Mouse (Mus musculus) stomach, embryonic 14.5 days (tissue): ENCODE data around the gene 4930595D18Rik. TPM values are rescaled to one million over a fixed set of nuclear protein-coding genes. Genes with fewer than 3 reads are reported as not detected.

ENCODE experiments used
- ATAC-seq: fragments of 200-750 bp; cut with Nextera tagmentation; 2 replicates; pipeline ENCODE4 v1.8.0; 2017; ENCODE audit warnings: low read depth, moderate TSS enrichment; ENCODE audit not compliant: insufficient number of reproducible peaks, insufficient read depth, low FRiP score
- H3K27ac ChIP-seq: fragments of 300-500 bp; sonication (generic); 2 replicates; pipeline ENCODE4 v1.5.1; 2014; ENCODE audit warnings: mild to moderate bottlenecking, low read length, moderate library complexity, mixed read lengths
- H3K27me3 ChIP-seq: fragments of 300-500 bp; sonication (generic); 2 replicates; pipeline ENCODE4 v1.6.1; 2014; ENCODE audit warnings: low read length, control low read depth, mixed read lengths; ENCODE audit not compliant: control insufficient read depth, insufficient read depth
- H3K36me3 ChIP-seq: fragments of 300-500 bp; sonication (generic); 2 replicates; pipeline ENCODE4 v1.6.1; 2014; ENCODE audit warnings: mild to moderate bottlenecking, control low read depth, low read length, moderate library complexity, mixed read lengths; ENCODE audit not compliant: control insufficient read depth, insufficient read depth
- H3K4me1 ChIP-seq: fragments of 300-500 bp; sonication (generic); 2 replicates; pipeline ENCODE4 v1.6.1; 2014; ENCODE audit warnings: low read length, control low read depth, mixed read lengths; ENCODE audit not compliant: control insufficient read depth, insufficient read depth
- H3K4me2 ChIP-seq: fragments of 300-500 bp; sonication (generic); replicated peaks from 2 replicates; pipeline ENCODE4 v1.6.1; 2014; ENCODE audit warnings: low read depth, low read length, control low read depth
- H3K4me3 ChIP-seq: fragments of 300-500 bp; sonication (generic); 2 replicates; pipeline ENCODE4 v1.5.1; 2014; ENCODE audit warnings: low read depth, low read length, control low read depth
- H3K9ac ChIP-seq: fragments of 300-500 bp; sonication (generic); replicated peaks from 2 replicates; pipeline ENCODE4 v1.6.1; 2014; ENCODE audit warnings: low read depth, mild to moderate bottlenecking, control low read depth, low read length, moderate library complexity, mixed read lengths
- H3K9me3 ChIP-seq: fragments of 300-500 bp; sonication (generic); 2 replicates; pipeline ENCODE4 v1.6.1; 2016; ENCODE audit warnings: low read depth, low read length, control low read depth; ENCODE audit not compliant: control insufficient read depth
- WGBS: fragments of 180-500 bp; shearing (Covaris S2); extraction: QIAGEN DNeasy Blood & Tissue Kit; methylation state at CpG from one replicate; pipeline ENCODE4 v1.1.7; 2014; 5-methylcytosine and 5-hydroxymethylcytosine counted together
- polyA plus RNA-seq: library from polyadenylated mRNA; unstranded; fragments of >200 nt; fragmentation: Nextera tagmentation; extraction: Ambion mirVana; gene quantifications from 2 replicates; pipeline ENCODE4 v1.2.1, GENCODE M21; 2014

4930595D18Rik gene
- polyA plus RNA-seq, 1 experiment from 2014 or later: not detected

GRCm38 (mm10) chr12:111137079-111137478 lies 47.2 kb downstream of the 4930595D18Rik start:
- Histone ChIP-seq H3K4me3 (no peak overlapping the region), H3K9me3 (no peaks in the 10 kb centered on the region), H3K9ac (no peak overlapping the region), H3K36me3 (no peaks in the 10 kb centered on the region), H3K27ac (no peak overlapping the region), H3K27me3 (no peaks in the 10 kb centered on the region), H3K4me2 (no peak overlapping the region), H3K4me1 (no peaks in the 10 kb centered on the region)
- 58% methylated on average over 2 of the region's 2 CpGs for WGBS
- no peak for ATAC-seq

GRCm38 (mm10) chr12:111135953-111136352 lies 48.3 kb downstream of the 4930595D18Rik start:
- H3K4me1 ChIP-seq: no peaks in the 10 kb centered on the region
- no peaks in the 10 kb centered on the region for H3K9me3 ChIP-seq
- H3K27me3 ChIP-seq: no peaks in the 10 kb centered on the region
- H3K36me3 ChIP-seq: no peaks in the 10 kb centered on the region
- no peak overlapping the region for H3K27ac ChIP-seq
- no peak overlapping the region for H3K4me3 ChIP-seq
- H3K9ac ChIP-seq: no peak overlapping the region
- no peak overlapping the region for H3K4me2 ChIP-seq
- WGBS: 68% methylated on average over 3 of the region's 3 CpGs
- no peak for ATAC-seq

DNA sequence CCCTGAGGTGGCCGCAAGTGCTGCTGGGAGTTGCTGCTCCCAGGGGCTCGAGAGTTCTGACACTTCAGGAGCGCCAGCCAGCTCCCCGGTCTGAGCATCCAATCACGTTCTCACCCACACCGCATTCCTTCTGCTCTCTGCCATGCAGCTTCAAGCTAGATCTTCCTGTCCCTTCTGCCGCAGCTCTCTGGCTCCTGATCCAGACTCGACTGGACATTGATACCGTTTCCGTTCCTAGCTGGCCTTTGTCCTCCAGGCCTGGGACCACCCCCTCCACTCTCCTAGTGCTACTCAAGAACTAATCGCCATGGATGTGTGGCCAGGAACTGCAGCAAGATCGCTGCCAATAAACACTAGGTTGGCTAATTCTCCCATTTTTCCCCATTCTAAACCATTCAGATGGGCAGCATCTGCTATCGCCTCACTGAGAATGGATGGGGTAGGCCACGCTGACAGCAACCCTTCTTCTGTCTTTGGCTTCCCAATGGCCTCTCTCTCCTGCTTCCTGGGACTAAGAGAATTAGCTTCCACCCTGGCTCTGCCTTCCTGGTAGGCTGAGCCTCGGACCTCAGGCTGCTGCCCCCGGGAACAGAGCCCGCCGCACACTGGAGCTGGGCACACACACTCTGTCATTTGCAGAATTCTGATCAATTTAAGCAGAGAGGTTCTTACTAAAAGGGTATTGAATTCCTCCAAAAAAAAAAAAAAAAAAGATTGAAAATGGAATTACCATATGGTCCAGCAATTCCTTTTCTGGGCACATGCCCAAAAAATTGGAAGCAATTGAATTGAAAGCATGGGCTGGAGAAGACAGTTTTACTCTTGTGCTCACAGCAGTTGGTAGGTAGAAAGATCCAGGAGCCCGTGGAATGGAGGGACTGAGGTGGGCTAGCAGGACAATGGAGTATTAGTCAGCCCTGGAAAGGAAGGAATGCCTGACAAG lies 49.2 kb downstream of the 4930595D18Rik start:
- Histone ChIP-seq H3K4me1 (no peaks in the 10 kb centered on the region), H3K27me3 (no peaks in the 10 kb centered on the region), H3K27ac (no peak overlapping the region), H3K4me2 (no peak overlapping the region), H3K9ac (no peak overlapping the region), H3K36me3 (no peaks in the 10 kb centered on the region), H3K4me3 (no peak overlapping the region), H3K9me3 (no peaks in the 10 kb centered on the region)
- 66% methylated on average over 19 of the region's 19 CpGs for WGBS
- no peak for ATAC-seq

DNA sequence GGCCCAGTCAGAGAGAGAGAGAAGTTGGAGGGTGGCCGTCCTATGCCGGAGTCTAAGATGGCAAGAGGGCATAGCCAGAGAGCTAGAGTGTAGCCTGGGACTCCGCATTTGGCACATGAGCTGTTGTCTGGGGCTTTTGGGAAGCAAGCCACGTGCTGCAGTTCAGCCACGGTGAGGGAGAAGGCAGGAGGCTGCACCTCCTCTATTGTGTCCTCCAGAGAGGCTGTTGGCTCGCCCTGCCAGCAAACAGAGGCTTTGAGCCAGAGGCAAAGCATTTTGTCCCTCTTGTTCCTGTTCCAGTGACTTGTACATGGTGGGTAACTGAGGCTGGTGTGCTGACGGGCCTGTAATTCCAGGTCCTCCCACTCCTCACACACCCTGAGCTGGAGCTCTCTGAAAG lies 50.1 kb downstream of the 4930595D18Rik start:
- 90% methylated on average over 7 of the region's 7 CpGs for WGBS
- ATAC-seq: no peak
- Histone ChIP-seq H3K4me3 (no peak overlapping the region), H3K36me3 (no peaks in the 10 kb centered on the region), H3K4me1 (no peaks in the 10 kb centered on the region), H3K27me3 (no peaks in the 10 kb centered on the region), H3K27ac (no peak overlapping the region), H3K9me3 (no peaks in the 10 kb centered on the region), H3K4me2 (no peak overlapping the region), H3K9ac (no peak overlapping the region)

DNA sequence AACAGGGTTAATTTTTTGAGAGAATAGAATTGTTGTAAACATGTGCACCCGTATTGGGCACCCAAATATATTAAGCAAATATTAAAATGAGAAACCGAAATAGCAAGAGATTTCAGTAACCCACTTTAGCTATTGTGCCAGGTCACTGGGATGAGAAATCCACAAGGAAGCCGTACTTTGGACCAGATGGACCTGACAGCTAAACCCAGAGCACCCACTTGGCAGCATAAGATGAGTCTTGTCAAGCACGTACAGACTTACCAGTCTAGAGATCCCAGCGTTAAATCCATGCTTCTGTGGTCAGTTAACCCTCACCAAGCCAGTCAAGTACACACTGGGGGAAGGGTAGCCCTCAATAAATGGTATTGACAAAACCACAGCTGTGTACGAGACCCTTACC lies 58.6 kb downstream of the 4930595D18Rik start:
- 69% methylated on average over 6 of the region's 6 CpGs for WGBS
- H3K27me3 ChIP-seq: no peaks in the 10 kb centered on the region
- ATAC-seq: no peak
- no peaks in the 10 kb centered on the region for H3K36me3 ChIP-seq
- no peaks in the 10 kb centered on the region for H3K4me1 ChIP-seq
- H3K9ac ChIP-seq: no peak overlapping the region
- H3K27ac ChIP-seq: no peak overlapping the region
- no peaks in the 10 kb centered on the region; the same call in 1 of the 2 replicates for H3K9me3 ChIP-seq
- H3K4me3 ChIP-seq: no peak overlapping the region
- no peak overlapping the region for H3K4me2 ChIP-seq

GRCm38 (mm10) chr12:111124601-111125260 lies 59.6 kb downstream of the 4930595D18Rik start:
- no peak overlapping the region for H3K4me2 ChIP-seq
- H3K4me3 ChIP-seq: no peak overlapping the region
- WGBS: 75% methylated on average over 14 of the region's 14 CpGs
- no peaks in the 10 kb centered on the region; the same call in 1 of the 2 replicates for H3K9me3 ChIP-seq
- no peak for ATAC-seq
- H3K27ac ChIP-seq: no peak overlapping the region
- H3K4me1 ChIP-seq: no peaks in the 10 kb centered on the region
- no peak overlapping the region for H3K9ac ChIP-seq
- H3K36me3 ChIP-seq: no peaks in the 10 kb centered on the region; the same call in 1 of the 2 replicates
- no peaks in the 10 kb centered on the region for H3K27me3 ChIP-seq

DNA sequence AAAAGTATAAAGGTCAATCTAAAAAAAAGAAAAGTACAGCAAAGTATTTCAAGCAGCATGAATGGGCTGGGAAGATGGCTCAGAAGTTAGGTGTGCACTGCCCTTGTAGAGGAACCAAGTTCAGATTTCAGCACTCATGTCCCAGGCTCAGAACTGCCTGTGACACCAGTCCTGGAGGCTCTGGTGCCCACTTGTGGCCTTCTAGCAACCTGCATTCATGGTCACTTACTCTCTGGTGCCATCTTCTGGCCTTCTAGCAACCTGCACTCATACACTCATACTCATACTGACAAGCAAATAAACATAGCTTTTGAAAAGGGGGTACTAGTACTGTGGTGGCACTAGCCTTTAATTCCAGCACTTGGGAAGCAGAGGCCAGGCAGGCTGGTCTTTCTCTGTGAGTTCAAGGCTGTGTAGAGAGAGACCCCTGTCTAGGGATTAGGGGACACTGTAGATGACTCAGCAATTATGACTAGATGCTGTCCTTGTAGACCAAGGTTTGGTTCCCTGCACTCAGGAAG lies 61.9 kb downstream of the 4930595D18Rik start:
- ATAC-seq: no peak

GRCm38 (mm10) chr12:111120976-111121645 lies 63.2 kb downstream of the 4930595D18Rik start:
- WGBS: 93% methylated on average over 9 of the region's 9 CpGs
- H3K9me3 ChIP-seq: no peaks in the 10 kb centered on the region; the same call in 1 of the 2 replicates
- H3K4me2 ChIP-seq: no peak overlapping the region
- no peak overlapping the region for H3K9ac ChIP-seq
- no peaks in the 10 kb centered on the region for H3K4me1 ChIP-seq
- no peaks in the 10 kb centered on the region for H3K27me3 ChIP-seq
- H3K4me3 ChIP-seq: no peak overlapping the region
- no peak for ATAC-seq
- H3K27ac ChIP-seq: no peak overlapping the region
- peaks cover 13% of the 10 kb centered on the region for H3K36me3 ChIP-seq

More for the DNA sequence above, 61.9 kb downstream of the 4930595D18Rik start:
- Histone ChIP-seq H3K9me3 (no peaks in the 10 kb centered on the region; the same call in 1 of the 2 replicates), H3K27ac (no peak overlapping the region), H3K27me3 (no peaks in the 10 kb centered on the region), H3K4me2 (no peak overlapping the region), H3K4me1 (no peaks in the 10 kb centered on the region), H3K36me3 (peaks cover 5% of the 10 kb centered on the region), H3K9ac (no peak overlapping the region), H3K4me3 (no peak overlapping the region)
